Mouse (Mus musculus): ENCODE data around the gene Exosc2.

The Exosc2 gene

DNA sequence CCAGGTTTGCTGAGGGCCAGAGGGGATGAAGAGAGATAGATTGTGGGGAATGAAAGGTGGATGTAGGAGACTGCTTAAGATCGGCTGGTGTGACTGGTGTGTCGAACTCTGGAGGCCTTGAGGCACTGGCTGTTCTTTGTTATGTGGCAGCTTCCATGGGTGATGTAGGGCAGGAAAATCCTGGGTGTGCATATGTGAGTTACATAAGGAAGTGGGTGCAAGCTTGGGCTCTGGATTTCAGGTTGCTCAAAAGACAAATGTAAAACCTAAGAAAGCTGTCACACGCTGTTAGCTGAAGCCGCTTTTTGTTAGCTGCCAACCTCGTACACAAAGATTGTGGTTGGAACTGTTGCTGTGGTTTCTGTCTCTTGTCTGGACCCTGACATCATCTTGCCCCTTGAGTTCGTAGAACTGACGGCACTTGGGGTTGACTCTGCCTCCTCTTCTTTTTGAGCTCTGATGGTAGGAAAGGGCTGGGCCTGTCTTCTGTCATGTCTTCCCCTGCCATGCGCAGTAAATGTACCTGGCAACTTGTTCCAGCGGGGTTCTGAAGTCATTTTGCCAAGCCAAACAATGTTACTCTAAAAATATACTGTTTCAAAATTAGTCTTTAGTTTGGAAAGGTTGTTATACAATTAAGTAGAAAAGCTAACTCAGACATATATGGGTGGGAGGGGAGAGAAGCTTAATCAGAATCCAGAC is 57.2 kb downstream of the Exosc2 start:
- no peak for DNase-seq (ENCODE audit: low spot score in 2 of 2)

DNA sequence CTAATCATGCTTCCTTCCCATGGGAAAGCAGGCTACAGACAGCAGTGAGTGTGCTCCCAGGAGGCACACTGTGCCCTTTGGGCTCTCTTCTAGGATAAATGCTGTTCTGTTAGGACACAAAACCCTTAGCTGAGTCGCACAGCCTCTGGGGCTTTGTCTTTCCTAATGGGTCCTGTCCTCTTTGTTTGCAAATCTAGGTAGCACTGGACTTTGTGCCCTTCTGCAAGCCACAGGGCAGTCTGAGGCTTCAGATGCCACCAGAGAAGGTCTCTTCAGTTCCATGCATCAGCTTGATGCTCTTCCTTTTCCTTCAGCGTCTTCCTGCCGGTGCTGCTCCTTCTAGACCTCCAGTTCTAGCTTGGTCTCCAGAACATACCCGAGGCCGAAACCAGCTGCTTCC is 60.1 kb downstream of the Exosc2 start:
- no peak for DNase-seq (ENCODE audit: low spot score in 2 of 2)

Data from spleen, postnatal 4 days (tissue).